Mouse (Mus musculus) brain, embryonic 14.5 days (tissue): ENCODE results near the gene Coasy.

Experiments
- CTCF ChIP-seq: fragments of 200-500 bp; IDR thresholded peaks from 2 replicates; pipeline ENCODE4 v1.5.1; 2012; ENCODE audit warnings: inconsistent platforms, mild to moderate bottlenecking, moderate library complexity, borderline replicate concordance; ENCODE audit not compliant: insufficient read depth, insufficient read length; ENCODE audit errors: extremely low read depth
- POLR2A ChIP-seq: fragments of 200-500 bp; IDR thresholded peaks from 2 replicates; pipeline ENCODE4 v1.6.1; 2012; ENCODE audit warnings: mild to moderate bottlenecking, inconsistent platforms, borderline replicate concordance; ENCODE audit not compliant: poor library complexity, insufficient read depth, insufficient read length, severe bottlenecking; ENCODE audit errors: extremely low read depth

GRCm38 (mm10) chr11:101084246-101084645 is 1.9 kb downstream of the Coasy start:
- no peak for TF ChIP-seq CTCF
- TF ChIP-seq POLR2A, result no peak
